Mouse (Mus musculus): ENCODE data around the gene Shc3.

- no peak for TF ChIP-seq POLR2A (IDR thresholded peaks at IDR 0.05; ENCODE audit: control insufficient read depth in 1 of 2, insufficient read depth in 1 of 2, low read depth in 1 of 2, low read length in 2 of 2, poor library complexity in 1 of 2)
- TF ChIP-seq NRF1 (IDR thresholded peaks at IDR 0.05; ENCODE audit: insufficient read depth, low read depth, low read length, poor library complexity, severe bottlenecking), result no peak
- TF ChIP-seq CHD2 (IDR thresholded peaks at IDR 0.05; ENCODE audit: low read length), result no peak
- TF ChIP-seq CTCF (IDR thresholded peaks at IDR 0.05 in 2 of 3, conservative IDR thresholded peaks at IDR 0.05 in 1 of 3; ENCODE audit: control insufficient read depth in 1 of 3, insufficient read depth in 1 of 3, low read depth in 2 of 3, low read length in 3 of 3, poor library complexity in 1 of 3, severe bottlenecking in 1 of 3), result no peak
- no peak for TF ChIP-seq GATA1 (IDR thresholded peaks at IDR 0.05; ENCODE audit: low read depth, low read length)
- no peak for TF ChIP-seq BHLHE40 (IDR thresholded peaks at IDR 0.05; ENCODE audit: borderline replicate concordance, low read depth, low read length)
Observed at GRCm38 (mm10) chr13:51476991-51477390, 92.2 kb downstream of the Shc3 start.
